Mouse (Mus musculus) thymus, adult 18-20 months (tissue): ENCODE measurements around the gene Foxj1.
"Not testable (repeated sequence)": the region's sequence is repeated elsewhere in the genome, so short reads cannot be mapped to it uniquely, and the experiment has no call there.

Source experiments
- DNase-seq, 2 experiments: peaks; one replicate each; pipeline ENCODE4 v3.0.0; 2022; ENCODE audit warnings: mixed read lengths in 2 of 2

Foxj1 gene

GRCm38 (mm10) chr11:116335244-116336036, at the start of gene Foxj1:
TSS of gene Foxj1 (minus strand) at chr11:116335399.
- DNase-seq, result peak; percentile 91 to 94

- DNase-seq, result no peak
These were observed 49.0 kb upstream of the Foxj1 start for GRCm38 (mm10) chr11:116384171-116384570.

- DNase-seq, result not testable (repeated sequence)
These were observed 47.9 kb upstream of the Foxj1 start for GRCm38 (mm10) chr11:116383070-116383469.

- no peak for DNase-seq
These were observed 45.6 kb upstream of the Foxj1 start for GRCm38 (mm10) chr11:116380767-116381166.

GRCm38 (mm10) chr11:116379530-116379929, 44.3 kb upstream of the Foxj1 start:
- DNase-seq, result no peak

GRCm38 (mm10) chr11:116376945-116377661, 41.9 kb upstream of the Foxj1 start:
- DNase-seq, result peak in 1 of 2 experiments; percentile 63

GRCm38 (mm10) chr11:116371894-116372450, 36.8 kb upstream of the Foxj1 start:
- DNase-seq, result no peak

GRCm38 (mm10) chr11:116369633-116370032, 34.4 kb upstream of the Foxj1 start:
- peak in 1 of 2 experiments; percentile 46 for DNase-seq

GRCm38 (mm10) chr11:116369051-116369450, 33.9 kb upstream of the Foxj1 start:
- DNase-seq, result no peak

GRCm38 (mm10) chr11:116368116-116368515, 32.9 kb upstream of the Foxj1 start:
- DNase-seq, result peak; percentile 82 to 87

GRCm38 (mm10) chr11:116366647-116367046, 31.4 kb upstream of the Foxj1 start:
- no peak for DNase-seq

GRCm38 (mm10) chr11:116366124-116366523, 30.9 kb upstream of the Foxj1 start:
- no peak for DNase-seq

GRCm38 (mm10) chr11:116365432-116365831, 30.2 kb upstream of the Foxj1 start:
- DNase-seq, result no peak

GRCm38 (mm10) chr11:116362015-116362414, 26.8 kb upstream of the Foxj1 start:
- peak in 1 of 2 experiments; percentile 57 for DNase-seq

- DNase-seq, result not testable (repeated sequence)
These were observed 25.7 kb upstream of the Foxj1 start for GRCm38 (mm10) chr11:116360915-116361314.

- DNase-seq, result peak in 1 of 2 experiments; percentile 43
These were observed 24.5 kb upstream of the Foxj1 start for GRCm38 (mm10) chr11:116359652-116360051.

- DNase-seq, result peak; percentile 46 to 73
These were observed 23.9 kb upstream of the Foxj1 start for GRCm38 (mm10) chr11:116358926-116359637.

- DNase-seq, result peak; percentile 67 to 77
These were observed 19.3 kb upstream of the Foxj1 start for GRCm38 (mm10) chr11:116354521-116354920.

- no peak for DNase-seq
These were observed 18.3 kb upstream of the Foxj1 start for GRCm38 (mm10) chr11:116353535-116353934.

GRCm38 (mm10) chr11:116351294-116351693, 16.1 kb upstream of the Foxj1 start:
- DNase-seq, result no peak

- DNase-seq, result no peak
These were observed 12.8 kb upstream of the Foxj1 start for GRCm38 (mm10) chr11:116347955-116348354.

- no peak for DNase-seq
These were observed 11.8 kb upstream of the Foxj1 start for GRCm38 (mm10) chr11:116347012-116347411.
